Mouse (Mus musculus) erythroblast, embryonic 14.5 days (primary cell): ENCODE results near the gene Gm10840.

ENCODE experiments used
- GATA1 ChIP-seq: IDR thresholded peaks from 2 replicates; pipeline ENCODE4 v1.6.1; 2012; ENCODE audit warnings: low read length, inconsistent platforms, mixed read lengths
- TAL1 ChIP-seq: IDR thresholded peaks from 3 replicates; pipeline ENCODE4 v1.6.1; 2012; ENCODE audit warnings: low read length, inconsistent platforms, mixed read lengths

- no peak for TF ChIP-seq GATA1
- TF ChIP-seq TAL1: no peak
Observed at GRCm38 (mm10) chr11:106179711-106180448, 19.2 kb downstream of the Gm10840 start.
